Mouse (Mus musculus) liver, adult 2 months (tissue): ENCODE data around the gene S100a4. TPM values are rescaled to one million over a fixed set of nuclear protein-coding genes. Genes with fewer than 3 reads are reported as not detected.
A peak's percentile ranks its signal among the peaks of the same experiment; 100 is the strongest.

Experiments used
- DNase-seq: peaks from one replicate; pipeline ENCODE4 v3.0.0-alpha.2; 2011; ENCODE audit warnings: low read depth, low spot score; ENCODE audit errors: extremely low read depth
- H3K27ac ChIP-seq: fragments of 200-500 bp; replicated peaks from 2 replicates; pipeline ENCODE4 v1.5.1; 2012; ENCODE audit warnings: low read depth, mild to moderate bottlenecking, control low read depth, inconsistent platforms, low read length; ENCODE audit not compliant: insufficient read depth
- H3K27me3 ChIP-seq: fragments of 200-500 bp; 2 replicates; pipeline ENCODE4 v1.6.1; 2012; ENCODE audit warnings: mild to moderate bottlenecking, moderate library complexity, low read length, inconsistent platforms; ENCODE audit not compliant: control insufficient read depth, insufficient read depth
- H3K36me3 ChIP-seq: fragments of 200-500 bp; 2 replicates; pipeline ENCODE4 v1.6.1; 2012; ENCODE audit warnings: low read length, inconsistent platforms; ENCODE audit not compliant: control insufficient read depth, insufficient read depth
- H3K4me1 ChIP-seq: fragments of 200-500 bp; 2 replicates; pipeline ENCODE4 v1.6.1; 2011; ENCODE audit warnings: low read length; ENCODE audit not compliant: control insufficient read depth, insufficient read depth
- H3K4me3 ChIP-seq: fragments of 200-500 bp; 2 replicates; pipeline ENCODE4 v1.5.1; 2011; ENCODE audit warnings: low read depth, mild to moderate bottlenecking, control low read depth, low read length, moderate library complexity; ENCODE audit not compliant: insufficient read depth
- H3K79me2 ChIP-seq: fragments of 200-500 bp; 2 replicates; pipeline ENCODE4 v1.6.1; 2012; ENCODE audit warnings: inconsistent platforms, mild to moderate bottlenecking, low read length, moderate library complexity; ENCODE audit not compliant: control insufficient read depth, insufficient read depth
- H3K9ac ChIP-seq: fragments of 200-500 bp; 2 replicates; pipeline ENCODE4 v1.6.1; 2012; ENCODE audit warnings: low read depth, mild to moderate bottlenecking, control low read depth, inconsistent platforms, low read length
- CTCF ChIP-seq: fragments of 200-500 bp; IDR thresholded peaks from 2 replicates; pipeline ENCODE4 v1.5.1; 2011; ENCODE audit warnings: low read depth, low read length, control low read depth
- POLR2A ChIP-seq: fragments of 200-500 bp; IDR thresholded peaks from 2 replicates; pipeline ENCODE4 v1.6.1; 2011; ENCODE audit warnings: low read length, control low read depth; ENCODE audit not compliant: insufficient read depth; ENCODE audit errors: extremely low read depth
- WGBS: fragments of 180-500 bp; shearing (Covaris S2); methylation state at CpG from one replicate; pipeline ENCODE4 v1.1.7; 2018; 5-methylcytosine and 5-hydroxymethylcytosine counted together
- polyA plus RNA-seq: library from polyadenylated mRNA; depleted of rRNA; stranded (reverse); fragments of >200 nt; gene quantifications from 2 replicates; pipeline ENCODE4 v1.2.3, GENCODE M21; 2012; rRNA removed
- total RNA-seq: library from RNA; depleted of rRNA; stranded (reverse); fragments of >200 nt; gene quantifications from 2 replicates; pipeline ENCODE4 v1.2.3, GENCODE M21; 2014; rRNA removed

The S100a4 gene
- total and polyA plus RNA-seq, 2 experiments = 1.0 to 2.8 TPM

GRCm38 (mm10) chr3:90647291-90647690, 43.7 kb downstream of the S100a4 start:
- TF ChIP-seq POLR2A (no peak), CTCF (no peak)
- no peaks in the 10 kb centered on the region for H3K27me3 ChIP-seq
- H3K4me3 ChIP-seq = no peak overlapping the region
- no peaks in the 10 kb centered on the region for H3K4me1 ChIP-seq
- no peak overlapping the region for H3K27ac ChIP-seq
- H3K79me2 ChIP-seq = no peaks in the 10 kb centered on the region
- 55% methylated on average over 1 of the region's 1 CpGs for WGBS
- DNase-seq = no peak
- H3K36me3 ChIP-seq = no peaks in the 10 kb centered on the region
- no peak overlapping the region for H3K9ac ChIP-seq

- Histone ChIP-seq H3K27me3 (no peaks in the 10 kb centered on the region), H3K36me3 (no peaks in the 10 kb centered on the region), H3K4me1 (no peaks in the 10 kb centered on the region), H3K79me2 (no peaks in the 10 kb centered on the region), H3K9ac (no peak overlapping the region), H3K27ac (no peak overlapping the region), H3K4me3 (no peak overlapping the region)
- no peak for DNase-seq
- no peak for TF ChIP-seq CTCF
- TF ChIP-seq POLR2A = no peak
Observed at GRCm38 (mm10) chr3:90648981-90649380, 45.4 kb downstream of the S100a4 start.

- 86% methylated on average over 2 of the region's 2 CpGs for WGBS
- H3K27me3 ChIP-seq = no peaks in the 10 kb centered on the region
- no peaks in the 10 kb centered on the region for H3K4me1 ChIP-seq
- no peak for TF ChIP-seq CTCF
- no peak for TF ChIP-seq POLR2A
- no peak for DNase-seq
- no peak overlapping the region for H3K27ac ChIP-seq
- no peak overlapping the region for H3K9ac ChIP-seq
- H3K79me2 ChIP-seq = no peaks in the 10 kb centered on the region
- no peak overlapping the region for H3K4me3 ChIP-seq
- H3K36me3 ChIP-seq = no peaks in the 10 kb centered on the region
Observed at GRCm38 (mm10) chr3:90649832-90650231, 46.3 kb downstream of the S100a4 start.

GRCm38 (mm10) chr3:90652878-90653508, 49.4 kb downstream of the S100a4 start:
- Histone ChIP-seq H3K79me2 (no peaks in the 10 kb centered on the region), H3K4me1 (no peaks in the 10 kb centered on the region), H3K27me3 (no peaks in the 10 kb centered on the region), H3K36me3 (no peaks in the 10 kb centered on the region), H3K27ac (no peak overlapping the region), H3K9ac (no peak overlapping the region), H3K4me3 (no peak overlapping the region)
- DNase-seq = peak; percentile 33
- TF ChIP-seq POLR2A = no peak
- peak; percentile 79 for TF ChIP-seq CTCF
- WGBS = 38% methylated on average over 5 of the region's 5 CpGs

- no peak within 1 kb of the TSS for H3K27ac ChIP-seq
- H3K79me2 ChIP-seq = no peaks in the 10 kb centered on the region
- H3K9ac ChIP-seq = no peak within 1 kb of the TSS
- no peaks in the 10 kb centered on the region for H3K27me3 ChIP-seq
- TF ChIP-seq CTCF (no peak), POLR2A (no peak)
- no peaks in the 10 kb centered on the region for H3K36me3 ChIP-seq
- H3K4me1 ChIP-seq = no peaks in the 10 kb centered on the region
- no peak within 1 kb of the TSS for H3K4me3 ChIP-seq
- DNase-seq = no peak
Observed at GRCm38 (mm10) chr3:90653717-90654116, 50.1 kb downstream of the S100a4 start, which contains the start of gene S100a7a. Gene S100a7a (plus strand): TSS chr3:90654017.

Other genes starting within 250 kb of the S100a4 start
- 0.37 and 1.1 TPM in 2 replicates for gene Slc27a3, start 213.8 kb upstream of the S100a4 start, total RNA-seq
- 1.00 and 2.3 TPM in 2 replicates for gene Slc27a3, start 213.8 kb upstream of the S100a4 start, polyA plus RNA-seq
- 8.9 and 11.3 TPM in 2 replicates for gene Ints3, start 170.1 kb upstream of the S100a4 start, total RNA-seq
- gene Ints3, start 170.1 kb upstream of the S100a4 start, polyA plus RNA-seq = 11.4 and 12.4 TPM in 2 replicates
- gene Npr1, start 137.9 kb upstream of the S100a4 start, total RNA-seq = 5.6 and 8.3 TPM in 2 replicates
- 10.2 and 13.2 TPM in 2 replicates for gene Npr1, start 137.9 kb upstream of the S100a4 start, polyA plus RNA-seq
- gene Ilf2, start 127.6 kb upstream of the S100a4 start, total RNA-seq = 13.2 and 16.0 TPM in 2 replicates
- 6.5 and 6.9 TPM in 2 replicates for gene Ilf2, start 127.6 kb upstream of the S100a4 start, polyA plus RNA-seq
- gene Snapin, start 112.7 kb upstream of the S100a4 start, total RNA-seq = 12.8 and 18.5 TPM in 2 replicates
- gene Snapin, start 112.7 kb upstream of the S100a4 start, polyA plus RNA-seq = 10.4 and 10.6 TPM in 2 replicates
- gene Chtop, start 94.3 kb upstream of the S100a4 start, total RNA-seq = 30.9 and 31.0 TPM in 2 replicates
- 23.5 and 24.9 TPM in 2 replicates for gene Chtop, start 94.3 kb upstream of the S100a4 start, polyA plus RNA-seq
- 115 and 123 TPM in 2 replicates for gene S100a1, start 89.4 kb upstream of the S100a4 start, total RNA-seq
- 241 and 335 TPM in 2 replicates for gene S100a1, start 89.4 kb upstream of the S100a4 start, polyA plus RNA-seq
- gene S100a13, start 89.3 kb upstream of the S100a4 start, total RNA-seq = 70.7 and 81.7 TPM in 2 replicates
- 40.2 and 40.5 TPM in 2 replicates for gene S100a13, start 89.3 kb upstream of the S100a4 start, polyA plus RNA-seq
- gene S100a14, start 76.9 kb upstream of the S100a4 start, total RNA-seq = not detected in 2 replicates
- gene S100a14, start 76.9 kb upstream of the S100a4 start, polyA plus RNA-seq = not detected in 2 replicates
- 38.0 and 40.7 TPM in 2 replicates for gene S100a16, start 66.5 kb upstream of the S100a4 start, total RNA-seq
- gene S100a16, start 66.5 kb upstream of the S100a4 start, polyA plus RNA-seq = 40.1 and 55.0 TPM in 2 replicates
- gene S100a3, start 43.2 kb upstream of the S100a4 start, total RNA-seq = not detected in 2 replicates
- not detected in 2 replicates for gene S100a3, start 43.2 kb upstream of the S100a4 start, polyA plus RNA-seq
- not detected in 2 replicates for gene S100a2, start 13.5 kb upstream of the S100a4 start, total RNA-seq
- gene S100a2, start 13.5 kb upstream of the S100a4 start, polyA plus RNA-seq = not detected in 2 replicates
- gene Gm42674, start 1.9 kb upstream of the S100a4 start, total RNA-seq = not detected in 2 replicates
- gene Gm42674, start 1.9 kb upstream of the S100a4 start, polyA plus RNA-seq = not detected in 2 replicates
- gene S100a5, start 4.8 kb downstream of the S100a4 start, total RNA-seq = not detected in 2 replicates
- not detected in 2 replicates for gene S100a5, start 4.8 kb downstream of the S100a4 start, polyA plus RNA-seq
- 2.4 and 3.6 TPM in 2 replicates for gene S100a6, start 9.1 kb downstream of the S100a4 start, total RNA-seq
- gene S100a6, start 9.1 kb downstream of the S100a4 start, polyA plus RNA-seq = 4.7 and 8.1 TPM in 2 replicates
- not detected in 2 replicates for gene S100a7a, start 50.2 kb downstream of the S100a4 start, total RNA-seq
- not detected in 2 replicates for gene S100a7a, start 50.2 kb downstream of the S100a4 start, polyA plus RNA-seq
- gene S100a8, start 65.2 kb downstream of the S100a4 start, total RNA-seq = 1.4 and 1.7 TPM in 2 replicates
- gene S100a8, start 65.2 kb downstream of the S100a4 start, polyA plus RNA-seq = 0.54 and 0.90 TPM in 2 replicates
- gene S100a9, start 92.0 kb downstream of the S100a4 start, total RNA-seq = 2.6 and 3.6 TPM in 2 replicates
- 0.76 and 0.92 TPM in 2 replicates for gene S100a9, start 92.0 kb downstream of the S100a4 start, polyA plus RNA-seq
- not detected in 2 replicates for gene Pglyrp4, start 123.1 kb downstream of the S100a4 start, total RNA-seq
- gene Pglyrp4, start 123.1 kb downstream of the S100a4 start, polyA plus RNA-seq = not detected in 2 replicates
- not detected in 2 replicates for gene Gm5849, start 174.1 kb downstream of the S100a4 start, total RNA-seq
- gene Gm5849, start 174.1 kb downstream of the S100a4 start, polyA plus RNA-seq = not detected in 2 replicates